Mouse (Mus musculus): ENCODE results near the gene Gm28434. TPM values are rescaled to one million over a fixed set of nuclear protein-coding genes. Genes with fewer than 3 reads are reported as not detected.

Gene Gm28434
- total RNA-seq (2017), result not detected in 3 replicates

- no peak for ATAC-seq (replicated peaks; ENCODE audit: insufficient number of reproducible peaks, low FRiP score, low TSS enrichment, poor library complexity, severe bottlenecking)
These were observed at the start of gene Gm28434, which contains the start of gene 2310003L06Rik for GRCm38 (mm10) chr5:87969201-87969600. Gene Gm28434 (plus strand): TSS chr5:87969517. Gene 2310003L06Rik (plus strand): TSS chr5:87969459.

- no peak for ATAC-seq (replicated peaks; ENCODE audit: insufficient number of reproducible peaks, low FRiP score, low TSS enrichment, poor library complexity, severe bottlenecking)
These were observed 43.9 kb upstream of the Gm28434 start, which contains the start of gene Csn3 for GRCm38 (mm10) chr5:87925372-87925771. Gene Csn3 (plus strand): TSS chr5:87925579.

DNA sequence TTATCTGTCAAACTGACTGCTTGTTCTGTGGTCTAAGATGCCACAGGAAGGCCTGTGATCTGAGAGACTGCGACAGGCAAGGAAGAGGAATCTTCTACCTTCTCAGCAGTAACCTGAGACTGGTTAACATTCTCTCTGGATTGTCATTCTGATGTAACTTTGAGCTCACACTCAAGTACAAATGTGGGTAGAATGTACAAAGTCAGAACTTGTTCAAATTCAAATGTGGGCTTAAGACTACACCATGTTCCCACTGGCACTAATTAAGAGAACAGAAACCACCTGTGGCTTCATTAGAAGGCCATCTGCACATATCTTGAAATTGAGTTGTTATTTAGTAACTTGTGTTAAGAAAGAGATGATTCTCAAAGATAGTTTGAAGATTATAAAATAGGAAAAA lies 37.7 kb upstream of the Gm28434 start:
- no peak for ATAC-seq (replicated peaks; ENCODE audit: insufficient number of reproducible peaks, low FRiP score, low TSS enrichment, poor library complexity, severe bottlenecking)

GRCm38 (mm10) chr5:87940752-87941151 lies 28.6 kb upstream of the Gm28434 start:
- no peak for ATAC-seq (replicated peaks; ENCODE audit: insufficient number of reproducible peaks, low FRiP score, low TSS enrichment, poor library complexity, severe bottlenecking)

DNA sequence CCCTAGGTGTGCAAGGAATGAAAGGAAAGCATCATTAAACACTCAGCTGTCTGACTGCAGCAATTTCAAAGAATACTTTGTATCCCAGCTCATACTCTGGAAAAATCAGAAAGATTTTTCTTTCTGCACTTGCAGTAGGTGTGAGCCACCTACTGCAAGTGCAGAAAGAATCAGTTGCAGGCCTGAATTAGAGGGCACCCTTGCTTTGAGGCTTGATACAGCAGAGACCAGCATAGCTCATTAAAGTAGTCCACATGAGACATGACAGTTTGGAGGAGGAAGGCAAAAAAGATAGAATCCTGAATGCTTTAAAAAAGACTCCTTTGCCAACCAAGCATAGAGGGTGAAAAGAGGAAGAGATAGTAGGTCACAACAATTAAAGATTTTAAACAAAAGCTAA lies 26.8 kb upstream of the Gm28434 start:
- ATAC-seq (replicated peaks; ENCODE audit: insufficient number of reproducible peaks, low FRiP score, low TSS enrichment, poor library complexity, severe bottlenecking), result no peak

GRCm38 (mm10) chr5:87951836-87952235 lies 17.5 kb upstream of the Gm28434 start:
- no peak for ATAC-seq (replicated peaks; ENCODE audit: insufficient number of reproducible peaks, low FRiP score, low TSS enrichment, poor library complexity, severe bottlenecking)

- ATAC-seq (replicated peaks; ENCODE audit: insufficient number of reproducible peaks, low FRiP score, low TSS enrichment, poor library complexity, severe bottlenecking), result no peak
These were observed 9.8 kb downstream of the Gm28434 start, which contains the start of gene Cabs1 for GRCm38 (mm10) chr5:87979139-87979538. Gene Cabs1 (plus strand): TSS chr5:87979439.

- 0 out of 2 replicates have a peak, but pooled peaks have one; percentile 40 for ATAC-seq (replicated peaks; ENCODE audit: insufficient number of reproducible peaks, low FRiP score, low TSS enrichment, poor library complexity, severe bottlenecking)
These were observed 13.3 kb downstream of the Gm28434 start for GRCm38 (mm10) chr5:87982468-87983214.

- no peak for ATAC-seq (replicated peaks; ENCODE audit: insufficient number of reproducible peaks, low FRiP score, low TSS enrichment, poor library complexity, severe bottlenecking)
These were observed 32.9 kb downstream of the Gm28434 start, which contains the start of gene Smr3a for GRCm38 (mm10) chr5:88002249-88002648. Gene Smr3a (plus strand): TSS chr5:88002549.

DNA sequence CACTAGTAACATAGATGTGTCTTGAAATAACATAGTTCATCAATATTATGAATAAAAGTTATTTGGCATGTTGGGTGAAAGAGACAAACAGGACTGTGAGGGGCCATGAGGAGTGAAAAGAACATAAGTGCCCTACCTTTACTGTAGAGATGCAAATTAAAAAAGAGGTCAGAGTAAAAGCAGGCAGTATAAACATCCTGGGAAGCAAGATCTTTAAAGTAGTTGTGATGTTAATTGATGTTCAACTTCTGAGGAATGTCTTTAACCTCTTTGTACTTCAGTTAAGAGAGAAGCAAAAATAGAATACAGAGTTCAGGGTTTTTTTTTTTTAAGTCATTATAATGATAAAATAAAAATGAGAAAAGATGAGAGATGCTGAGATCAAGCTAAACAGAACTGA lies 35.9 kb downstream of the Gm28434 start:
- ATAC-seq (replicated peaks; ENCODE audit: insufficient number of reproducible peaks, low FRiP score, low TSS enrichment, poor library complexity, severe bottlenecking), result no peak

Other genes with a start within 250 kb of the Gm28434 start
- gene Csn1s2a, start 194.9 kb upstream of the Gm28434 start, total RNA-seq (2017), result not detected in 3 replicates
- gene Csn1s2b, start 161.4 kb upstream of the Gm28434 start, total RNA-seq (2017), result not detected in 3 replicates
- gene Prr27, start 143.8 kb upstream of the Gm28434 start, total RNA-seq (2017), result not detected in 3 replicates
- gene Odam, start 84.5 kb upstream of the Gm28434 start, total RNA-seq (2017), result not detected in 3 replicates
- gene Csn3, start 43.9 kb upstream of the Gm28434 start, total RNA-seq (2017), result not detected in 3 replicates
- gene 2310003L06Rik, start 58 bp upstream of the Gm28434 start, total RNA-seq (2017), result not detected in 3 replicates
- gene Cabs1, start 9.9 kb downstream of the Gm28434 start, total RNA-seq (2017), result 0.49 TPM in 1 of 3 replicates, not detected in the others
- gene Smr3a, start 33.0 kb downstream of the Gm28434 start, total RNA-seq (2017), result not detected in 3 replicates
- not detected in 3 replicates for gene Smr2, start 117.0 kb downstream of the Gm28434 start, total RNA-seq (2017)
- not detected in 3 replicates for gene Gm11116, start 142.0 kb downstream of the Gm28434 start, total RNA-seq (2017)
- gene Gm11115, start 184.6 kb downstream of the Gm28434 start, total RNA-seq (2017), result not detected in 3 replicates